Mouse (Mus musculus): ENCODE measurements around the gene Six2. TPM values are rescaled to one million over a fixed set of nuclear protein-coding genes. Genes with fewer than 3 reads are reported as not detected.

The Six2 gene
- total and polyA plus RNA-seq, 3 experiments, result 0.04 to 0.40 TPM; not detected in 1

DNA sequence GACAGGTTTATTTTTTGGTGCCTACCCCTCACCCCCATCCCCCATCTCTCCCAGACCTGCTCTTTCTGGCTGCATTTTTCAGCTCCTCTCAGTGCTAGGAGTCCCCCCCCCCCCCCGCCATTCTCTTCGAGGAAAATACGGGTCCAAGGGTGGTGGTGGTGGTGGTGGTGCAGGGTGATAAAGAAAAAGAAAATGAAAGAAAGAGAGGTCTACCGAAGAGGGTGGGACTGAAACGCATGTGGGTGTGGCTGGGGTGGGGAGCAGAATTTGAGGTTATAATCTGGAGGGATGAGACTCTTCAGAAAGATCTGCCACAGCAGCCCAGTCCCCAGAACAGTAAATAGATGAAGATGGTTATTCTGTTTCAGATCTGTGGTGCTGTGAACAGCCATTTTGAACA, 43.3 kb upstream of the Six2 start:
- peak overlapping the region; percentile 45 for H3K4me2 ChIP-seq (ENCODE audit: insufficient read depth, low read depth, poor library complexity, severe bottlenecking)
- no peaks in the 10 kb centered on the region for H3K9me3 ChIP-seq (replicated peaks; ENCODE audit: low read length)
- peaks cover 0 to 3% of the 10 kb centered on the region in 2 experiments; a peak in 2 of 4 replicates for H3K4me1 ChIP-seq (ENCODE audit: control insufficient read depth in 1 of 2, insufficient read depth in 2 of 2)
- no peak for DNase-seq (ENCODE audit: extremely low read depth)
- H3K36me3 ChIP-seq (replicated peaks in 1 of 2; ENCODE audit: control insufficient read depth in 1 of 2, insufficient read depth in 1 of 2, low read length in 1 of 2), result no peaks in the 10 kb centered on the region
- peak overlapping the region; percentile 49 for H3K9ac ChIP-seq (ENCODE audit: insufficient read depth, low read depth)
- in situ Hi-C loops (cut with MboI; ENCODE audit: low pct_ligation_motif_present, low pct_unique_long_range_greater_than_20kb, low sequenced_read_pairs) (no loop called here), dilution Hi-C loops (cut with MboI; ENCODE audit: extremely low pct_ligation_motif_present, extremely low pct_unique_long_range_greater_than_20kb, low sequenced_read_pairs) (no loop called here)
- no peaks in the 10 kb centered on the region for H3K79me2 ChIP-seq (replicated peaks; ENCODE audit: control insufficient read depth, extremely low read depth, insufficient read depth, poor library complexity, severe bottlenecking)
- TF ChIP-seq MAZ (IDR thresholded peaks at IDR 0.05; ENCODE audit: low read depth, low read length), result 0 out of 2 replicates have a peak, but pooled peaks have one; percentile 32
- no peak for TF ChIP-seq POLR2A (IDR thresholded peaks at IDR 0.05; ENCODE audit: low read depth, low read length)
- no peak for TF ChIP-seq TCF12 (IDR thresholded peaks at IDR 0.05; ENCODE audit: low read depth, low read length)
- TF ChIP-seq E2F4 (IDR thresholded peaks at IDR 0.05; ENCODE audit: insufficient replicate concordance, low read depth, low read length), result no peak
- TF ChIP-seq CHD2 (IDR thresholded peaks at IDR 0.05; ENCODE audit: low read length), result 0 out of 2 replicates have a peak, but pooled peaks have one; percentile 14
- H3K4me3 ChIP-seq (replicated peaks in 1 of 3; ENCODE audit: low read depth in 2 of 3, low read length in 2 of 3, poor library complexity in 1 of 3), result no peak overlapping the region
- no peak overlapping the region for H3K27ac ChIP-seq (ENCODE audit: insufficient read depth, low read depth)
- H3K27me3 ChIP-seq (replicated peaks), result no peaks in the 10 kb centered on the region

DNA sequence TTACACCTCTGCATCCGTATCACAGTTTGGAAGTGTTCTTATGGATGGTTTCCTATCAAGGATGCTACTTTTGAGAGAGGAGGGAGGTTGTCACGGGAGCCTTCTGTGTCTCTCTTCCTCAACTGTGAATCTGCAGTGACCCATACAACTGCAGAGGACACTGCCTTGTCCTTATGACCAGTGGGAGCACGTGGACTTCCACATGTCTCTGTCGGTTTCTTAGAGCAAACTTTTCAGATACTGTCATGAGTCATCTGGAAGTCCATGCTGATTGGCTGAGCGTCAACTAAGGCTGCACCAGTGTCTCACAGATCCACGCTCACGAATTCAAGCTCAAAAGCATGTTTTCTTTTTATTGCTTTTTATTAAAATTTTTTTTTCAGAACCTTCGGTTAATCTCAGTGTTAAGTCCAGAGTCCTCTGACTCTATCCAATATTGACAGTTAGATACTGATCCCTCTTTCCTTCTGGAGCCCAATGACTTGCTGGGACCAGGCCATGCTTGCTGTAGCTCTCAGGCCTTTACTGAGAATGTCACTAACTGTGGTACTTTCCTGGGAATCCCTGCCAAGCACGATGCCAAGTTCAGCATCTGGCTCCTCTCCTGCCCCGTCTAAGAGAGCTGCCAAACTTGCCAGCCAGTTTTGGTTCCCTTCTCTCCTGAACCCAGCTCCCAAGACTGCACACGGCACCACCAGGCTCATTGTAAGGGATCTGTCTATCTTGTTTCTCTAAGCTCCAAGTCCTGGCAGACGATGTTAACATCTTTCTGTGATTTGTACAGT, 42.3 kb upstream of the Six2 start:
- no peaks in the 10 kb centered on the region for H3K79me2 ChIP-seq (replicated peaks; ENCODE audit: control insufficient read depth, extremely low read depth, insufficient read depth, poor library complexity, severe bottlenecking)
- H3K4me3 ChIP-seq (replicated peaks in 1 of 3; ENCODE audit: low read depth in 2 of 3, low read length in 2 of 3, poor library complexity in 1 of 3), result no peak overlapping the region
- TF ChIP-seq IRF4 (IDR thresholded peaks at IDR 0.05; ENCODE audit: low read depth, low read length) (no peak), MEF2A (IDR thresholded peaks at IDR 0.05; ENCODE audit: borderline replicate concordance, low read depth, low read length) (no peak), HCFC1 (IDR thresholded peaks at IDR 0.05; ENCODE audit: low read depth, low read length) (no peak), GABPA (IDR thresholded peaks at IDR 0.05; ENCODE audit: insufficient replicate concordance, low read depth, low read length) (no peak), MXI1 (IDR thresholded peaks at IDR 0.05; ENCODE audit: low read depth, low read length) (no peak)
- H3K4me1 ChIP-seq (ENCODE audit: control insufficient read depth in 1 of 2, insufficient read depth in 2 of 2), result no peaks in the 10 kb centered on the region; a peak in 1 of 4 replicates
- no peak overlapping the region for H3K9ac ChIP-seq (ENCODE audit: insufficient read depth, low read depth)
- H3K27me3 ChIP-seq (replicated peaks), result no peaks in the 10 kb centered on the region
- no peak overlapping the region for H3K4me2 ChIP-seq (ENCODE audit: insufficient read depth, low read depth, poor library complexity, severe bottlenecking)
- no peak overlapping the region for H3K27ac ChIP-seq (ENCODE audit: insufficient read depth, low read depth)
- in situ Hi-C loops (cut with MboI; ENCODE audit: low pct_ligation_motif_present, low pct_unique_long_range_greater_than_20kb, low sequenced_read_pairs) (no loop called here), dilution Hi-C loops (cut with MboI; ENCODE audit: extremely low pct_ligation_motif_present, extremely low pct_unique_long_range_greater_than_20kb, low sequenced_read_pairs) (no loop called here)
- no peak for DNase-seq (ENCODE audit: extremely low read depth)
- H3K9me3 ChIP-seq (replicated peaks; ENCODE audit: low read length), result no peaks in the 10 kb centered on the region
- no peaks in the 10 kb centered on the region for H3K36me3 ChIP-seq (replicated peaks in 1 of 2; ENCODE audit: control insufficient read depth in 1 of 2, insufficient read depth in 1 of 2, low read length in 1 of 2)

DNA sequence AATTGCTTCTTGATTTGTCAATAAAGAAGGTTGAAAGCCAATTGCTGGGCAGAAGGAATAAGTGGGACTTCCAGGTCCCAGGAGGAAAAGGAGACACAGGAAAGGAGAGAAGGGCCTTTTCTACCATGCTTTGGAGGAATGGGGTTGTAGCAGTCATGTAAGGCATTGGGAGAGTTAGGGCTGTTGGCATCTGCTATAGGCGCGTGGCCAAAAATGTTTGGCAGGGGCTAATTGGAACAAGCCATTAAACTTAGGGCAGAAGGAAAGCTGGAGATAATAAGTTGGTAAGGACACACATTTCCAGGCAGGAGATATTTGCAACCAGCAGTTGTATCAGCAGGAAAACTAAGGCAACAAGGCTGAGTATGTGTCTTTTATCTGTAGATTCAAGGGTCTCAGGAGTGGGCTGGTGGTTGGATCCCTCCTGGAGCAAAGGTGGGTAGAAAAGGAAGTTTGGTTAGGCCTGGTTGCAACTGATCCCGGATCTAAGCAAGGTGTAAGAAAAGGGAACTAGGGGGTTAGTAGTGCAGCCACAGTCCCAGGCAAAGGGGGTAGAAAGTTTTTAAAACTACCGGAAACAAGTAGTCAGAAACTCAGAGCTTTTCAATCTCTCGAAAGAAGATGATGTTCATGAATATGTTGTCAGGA, 40.1 kb upstream of the Six2 start:
- no peak overlapping the region for H3K27ac ChIP-seq (ENCODE audit: insufficient read depth, low read depth)
- H3K27me3 ChIP-seq (replicated peaks), result no peaks in the 10 kb centered on the region
- H3K9me3 ChIP-seq (replicated peaks; ENCODE audit: low read length), result no peaks in the 10 kb centered on the region
- no peaks in the 10 kb centered on the region for H3K79me2 ChIP-seq (replicated peaks; ENCODE audit: control insufficient read depth, extremely low read depth, insufficient read depth, poor library complexity, severe bottlenecking)
- H3K4me1 ChIP-seq (ENCODE audit: control insufficient read depth in 1 of 2, insufficient read depth in 2 of 2), result no peaks in the 10 kb centered on the region; a peak in 1 of 4 replicates
- DNase-seq (ENCODE audit: extremely low read depth), result no peak
- TF ChIP-seq CHD2 (IDR thresholded peaks at IDR 0.05; ENCODE audit: low read length) (no peak), IRF4 (IDR thresholded peaks at IDR 0.05; ENCODE audit: low read depth, low read length) (no peak), EP300 (IDR thresholded peaks at IDR 0.05; ENCODE audit: low read length) (no peak), ELF1 (IDR thresholded peaks at IDR 0.05; ENCODE audit: low read depth, low read length) (no peak), UBTF (IDR thresholded peaks at IDR 0.05; ENCODE audit: low read depth, low read length) (no peak), JUND (conservative IDR thresholded peaks at IDR 0.05; ENCODE audit: low read depth, low read length) (no peak), SIN3A (IDR thresholded peaks at IDR 0.05; ENCODE audit: low read length) (no peak), KAT2A (IDR thresholded peaks at IDR 0.05; ENCODE audit: insufficient replicate concordance, low read length) (no peak), ETS1 (conservative IDR thresholded peaks at IDR 0.05; ENCODE audit: low read depth, low read length) (no peak), USF1 (IDR thresholded peaks at IDR 0.05; ENCODE audit: low read depth, low read length) (no peak), E2F4 (IDR thresholded peaks at IDR 0.05; ENCODE audit: insufficient replicate concordance, low read depth, low read length) (no peak), MAZ (IDR thresholded peaks at IDR 0.05; ENCODE audit: low read depth, low read length) (no peak), CTCF (conservative IDR thresholded peaks at IDR 0.05 in 1 of 2, IDR thresholded peaks at IDR 0.05 in 1 of 2; ENCODE audit: low read depth in 2 of 2, low read length in 2 of 2) (no peak)
- H3K4me3 ChIP-seq (replicated peaks in 1 of 3; ENCODE audit: low read depth in 2 of 3, low read length in 2 of 3, poor library complexity in 1 of 3), result no peak overlapping the region
- H3K36me3 ChIP-seq (replicated peaks in 1 of 2; ENCODE audit: control insufficient read depth in 1 of 2, insufficient read depth in 1 of 2, low read length in 1 of 2), result no peaks in the 10 kb centered on the region
- H3K4me2 ChIP-seq (ENCODE audit: insufficient read depth, low read depth, poor library complexity, severe bottlenecking), result no peak overlapping the region
- dilution Hi-C loops (cut with MboI; ENCODE audit: extremely low pct_ligation_motif_present, extremely low pct_unique_long_range_greater_than_20kb, low sequenced_read_pairs) (no loop called here), in situ Hi-C loops (cut with MboI; ENCODE audit: low pct_ligation_motif_present, low pct_unique_long_range_greater_than_20kb, low sequenced_read_pairs) (no loop called here)
- H3K9ac ChIP-seq (ENCODE audit: insufficient read depth, low read depth), result no peak overlapping the region
